ENCODE assay signal across 12 mouse cellular contexts in genomic region chr15:80158001-80158706, GRCm38 (mm10). TPM values are rescaled to one million over a fixed set of nuclear protein-coding genes. Genes with fewer than 3 reads are reported as not detected.
A peak's percentile ranks its signal among the peaks of the same experiment; 100 is the strongest.
DNase-seq lines count a peak whose midpoint lies in the region; ATAC-seq and TF ChIP-seq lines count a peak whose summit lies in the region.
"Had no signal": no experiment of that assay in that cellular context is flagged by ENCODE, and none has a peak within 500 bp of the region (broad histone marks: within the 10 kb centered on the region; RNA-seq: fewer than 3 reads in every experiment).

No protein-coding gene starts in this region.

- ATAC-seq in kidney, postnatal 0 days (replicated peaks; ENCODE audit: low FRiP score, low read depth): no peak
- no peak for ATAC-seq in forebrain, embryonic 15.5 days (replicated peaks)

- H3K36me3 ChIP-seq in kidney, postnatal 0 days (ENCODE audit: insufficient read depth, low read length): peaks cover 40% of the 10 kb centered on the region
- peaks cover 92% of the 10 kb centered on the region for H3K36me3 ChIP-seq in E14TG2a.4 (ENCODE audit: insufficient read depth, low read length)
- peaks cover 98% of the 10 kb centered on the region for H3K36me3 ChIP-seq in limb, embryonic 10.5 days
- peaks cover 76% of the 10 kb centered on the region for H3K36me3 ChIP-seq in forebrain, embryonic 15.5 days

- H3K4me2 ChIP-seq in kidney, postnatal 0 days (ENCODE audit: low read length): no peak overlapping the region
- H3K4me2 ChIP-seq in forebrain, embryonic 15.5 days (replicated peaks): no peak overlapping the region

- no peaks in the 10 kb centered on the region for H3K27me3 ChIP-seq in kidney, postnatal 0 days (ENCODE audit: insufficient read depth, low read length)
- H3K27me3 ChIP-seq in E14TG2a.4 (ENCODE audit: insufficient read depth, low read length): no peaks in the 10 kb centered on the region
- H3K27me3 ChIP-seq in limb, embryonic 10.5 days (ENCODE audit: low read depth, poor library complexity, severe bottlenecking): no peaks in the 10 kb centered on the region
- no peaks in the 10 kb centered on the region for H3K27me3 ChIP-seq in forebrain, embryonic 15.5 days

- H3K4me3 ChIP-seq in gastrocnemius, adult 2 months: no peak overlapping the region
- no peak overlapping the region for H3K4me3 ChIP-seq in kidney, postnatal 0 days (replicated peaks; ENCODE audit: low read depth, low read length)
- H3K4me3 ChIP-seq in E14TG2a.4 (replicated peaks; ENCODE audit: low read length): peak overlapping the region; percentile 62; the same call in 1 of the 2 replicates
- no peak overlapping the region for H3K4me3 ChIP-seq in limb, embryonic 10.5 days
- no peak overlapping the region for H3K4me3 ChIP-seq in forebrain, embryonic 15.5 days

- 53% methylated on average over 5 of the region's 5 CpGs for WGBS in kidney, postnatal 0 days
- WGBS in limb, embryonic 10.5 days: 79% methylated on average over 5 of the region's 5 CpGs
- WGBS in forebrain, embryonic 15.5 days: 84% methylated on average over 5 of the region's 5 CpGs

- peak overlapping the region; percentile 71 for H3K27ac ChIP-seq in gastrocnemius, adult 2 months
- H3K27ac ChIP-seq in kidney, postnatal 0 days: peak overlapping the region; percentile 76
- peak overlapping the region; percentile 81; the same call in 1 of the 2 replicates for H3K27ac ChIP-seq in limb, embryonic 10.5 days
- no peak overlapping the region for H3K27ac ChIP-seq in forebrain, embryonic 15.5 days (replicated peaks)

- no peak overlapping the region for H3K9ac ChIP-seq in kidney, postnatal 0 days (ENCODE audit: low read depth, low read length)
- H3K9ac ChIP-seq in forebrain, embryonic 15.5 days (replicated peaks): no peak overlapping the region

- no peak for TF ChIP-seq CTCF in gastrocnemius, adult 2 months (IDR thresholded peaks at IDR 0.05)
- no peak for TF ChIP-seq CTCF in kidney, postnatal 0 days (IDR thresholded peaks at IDR 0.05; ENCODE audit: low read depth)
- no peak for TF ChIP-seq CTCF in E14TG2a.4 (conservative IDR thresholded peaks at IDR 0.05; ENCODE audit: low read length)

- H3K9me3 ChIP-seq in kidney, postnatal 0 days (replicated peaks; ENCODE audit: low read length): no peaks in the 10 kb centered on the region
- no peaks in the 10 kb centered on the region for H3K9me3 ChIP-seq in E14TG2a.4 (ENCODE audit: low read length)
- no peaks in the 10 kb centered on the region for H3K9me3 ChIP-seq in limb, embryonic 10.5 days (replicated peaks)
- H3K9me3 ChIP-seq in forebrain, embryonic 15.5 days: no peaks in the 10 kb centered on the region
- H3K9me3 ChIP-seq: G1E had no signal

- DNase-seq in gastrocnemius, adult 2 months: no peak
- no peak for DNase-seq in gastrocnemius, postnatal 25 days
- no peak for DNase-seq in kidney, postnatal 0 days (ENCODE audit: low spot score)
- no peak for DNase-seq in kidney, postnatal 4 days
- DNase-seq in limb, embryonic 10.5 days (ENCODE audit: low spot score): no peak
- DNase-seq in embryo, embryonic 9.5 days (ENCODE audit: extremely low spot score): no peak
- DNase-seq: cerebellum, adult 8-10 months; thymus, postnatal 25 days had no signal

- peaks cover 15% of the 10 kb centered on the region for H3K4me1 ChIP-seq in kidney, postnatal 0 days (replicated peaks; ENCODE audit: insufficient read depth, low read length)
- H3K4me1 ChIP-seq in E14TG2a.4 (replicated peaks; ENCODE audit: low read depth, low read length): peaks cover 90% of the 10 kb centered on the region
- H3K4me1 ChIP-seq in limb, embryonic 10.5 days: peaks cover 27% of the 10 kb centered on the region
- H3K4me1 ChIP-seq in forebrain, embryonic 15.5 days: no peaks in the 10 kb centered on the region

- intact Hi-C loops in gastrocnemius, adult 2 months (cut with DNase I): no loop called here

RNA-seq across cellular contexts. Expression of gene Mgat3, which starts 15.4 kb away (rescaled TPM):
- total RNA-seq in gastrocnemius, adult 2 months (2021): under 1 TPM; 0.61 to 0.78 TPM
- total RNA-seq in gastrocnemius, postnatal 25 days (2021): 1 to 10 TPM in 1 of 2 experiments, under 1 TPM in 1; 0.87 to 1.1 TPM
- 6.7 and 7.4 TPM in 2 replicates for polyA plus RNA-seq in kidney, postnatal 0 days (2015; fragmentation: Nextera tagmentation; extraction: Ambion mirVana)
- 4.0 and 5.3 TPM in 2 replicates for polyA plus RNA-seq in limb, embryonic 10.5 days (2016; fragmentation: Nextera tagmentation; extraction: Ambion mirVana)
- polyA plus RNA-seq in forebrain, embryonic 15.5 days (2015; fragmentation: Nextera tagmentation; extraction: Ambion mirVana): 10.3 and 10.7 TPM in 2 replicates
- total RNA-seq: G1E; granulocyte monocyte progenitor cell, adult 5-6 weeks had no signal
- polyA plus RNA-seq: G1E had no signal

RNA-seq across cellular contexts. Expression of gene Tab1, which starts 25.2 kb away (rescaled TPM):
- total RNA-seq in gastrocnemius, adult 2 months (2021): 10 to 100 TPM; 13.0 to 16.1 TPM
- 10 to 100 TPM; 13.8 to 14.6 TPM for total RNA-seq in gastrocnemius, postnatal 25 days (2021)
- 27.7 and 31.8 TPM in 2 replicates for polyA plus RNA-seq in kidney, postnatal 0 days (2015; fragmentation: Nextera tagmentation; extraction: Ambion mirVana)
- 41.8 and 52.4 TPM in 2 replicates for polyA plus RNA-seq in limb, embryonic 10.5 days (2016; fragmentation: Nextera tagmentation; extraction: Ambion mirVana)
- 41.1 and 45.0 TPM in 2 replicates for polyA plus RNA-seq in forebrain, embryonic 15.5 days (2015; fragmentation: Nextera tagmentation; extraction: Ambion mirVana)
